Mouse (Mus musculus) embryonic facial prominence, embryonic 15.5 days (tissue): ENCODE results near the gene Asrgl1. TPM values are rescaled to one million over a fixed set of nuclear protein-coding genes. Genes with fewer than 3 reads are reported as not detected.

Source experiments
- ATAC-seq: fragments of 200-750 bp; cut with Nextera tagmentation; 2 replicates; pipeline ENCODE4 v1.8.0; 2017; ENCODE audit warnings: low read depth, moderate TSS enrichment; ENCODE audit not compliant: insufficient number of reproducible peaks, low FRiP score, low TSS enrichment
- H3K27ac ChIP-seq: fragments of 300-500 bp; sonication (generic); replicated peaks from 2 replicates; pipeline ENCODE4 v1.5.1; 2015; ENCODE audit warnings: mild to moderate bottlenecking, inconsistent platforms
- H3K27me3 ChIP-seq: fragments of 300-500 bp; sonication (generic); 2 replicates; pipeline ENCODE4 v1.6.1; 2015; ENCODE audit warnings: inconsistent platforms
- H3K36me3 ChIP-seq: fragments of 300-500 bp; sonication (generic); 2 replicates; pipeline ENCODE4 v1.6.1; 2015; ENCODE audit warnings: mild to moderate bottlenecking, inconsistent platforms
- H3K4me1 ChIP-seq: fragments of 300-500 bp; sonication (generic); 2 replicates; pipeline ENCODE4 v1.6.1; 2015; ENCODE audit warnings: inconsistent platforms
- H3K4me2 ChIP-seq: fragments of 300-500 bp; sonication (generic); replicated peaks from 2 replicates; pipeline ENCODE4 v1.6.1; 2015; ENCODE audit warnings: mild to moderate bottlenecking, inconsistent platforms
- H3K4me3 ChIP-seq: fragments of 300-500 bp; sonication (generic); replicated peaks from 2 replicates; pipeline ENCODE4 v1.5.1; 2015; ENCODE audit warnings: mild to moderate bottlenecking, inconsistent platforms
- H3K9ac ChIP-seq: fragments of 300-500 bp; sonication (generic); 2 replicates; pipeline ENCODE4 v1.6.1; 2015; ENCODE audit warnings: inconsistent platforms
- H3K9me3 ChIP-seq: fragments of 300-500 bp; sonication (generic); replicated peaks from 2 replicates; pipeline ENCODE4 v1.6.1; 2016; ENCODE audit warnings: inconsistent platforms
- WGBS: fragments of 180-500 bp; shearing (Covaris S2); methylation state at CpG from one replicate; pipeline ENCODE4 v1.1.7; 2015; 5-methylcytosine and 5-hydroxymethylcytosine counted together
- polyA plus RNA-seq: library from polyadenylated mRNA; unstranded; fragments of >200 nt; fragmentation: Nextera tagmentation; extraction: Ambion mirVana; gene quantifications from 2 replicates; pipeline ENCODE4 v1.2.1, GENCODE M21; 2015

The Asrgl1 gene
- polyA plus RNA-seq, 1 experiment from 2014 or later, result 14.1 TPM

GRCm38 (mm10) chr19:9069687-9070307 lies 65.6 kb downstream of the Asrgl1 start:
- no peak overlapping the region for H3K9ac ChIP-seq
- no peak for ATAC-seq
- 42% methylated on average over 8 of the region's 8 CpGs for WGBS
- no peaks in the 10 kb centered on the region for H3K36me3 ChIP-seq
- H3K4me1 ChIP-seq, result peaks cover 52% of the 10 kb centered on the region
- no peak overlapping the region for H3K4me3 ChIP-seq
- no peaks in the 10 kb centered on the region for H3K27me3 ChIP-seq
- no peaks in the 10 kb centered on the region for H3K9me3 ChIP-seq
- H3K4me2 ChIP-seq, result no peak overlapping the region
- H3K27ac ChIP-seq, result peak overlapping the region; percentile 88; the same call in 1 of the 2 replicates

- Histone ChIP-seq H3K27ac (no peak overlapping the region), H3K4me1 (peaks cover 37% of the 10 kb centered on the region), H3K9me3 (no peaks in the 10 kb centered on the region), H3K27me3 (no peaks in the 10 kb centered on the region), H3K4me2 (no peak overlapping the region), H3K36me3 (no peaks in the 10 kb centered on the region), H3K9ac (no peak overlapping the region), H3K4me3 (no peak overlapping the region)
- WGBS, result 68% methylated on average over 5 of the region's 5 CpGs
- no peak for ATAC-seq
Measured at GRCm38 (mm10) chr19:9067292-9067691, 68.1 kb downstream of the Asrgl1 start.

- H3K36me3 ChIP-seq, result no peaks in the 10 kb centered on the region
- peak; percentile 70 for ATAC-seq
- no peaks in the 10 kb centered on the region for H3K9me3 ChIP-seq
- H3K4me1 ChIP-seq, result peaks cover 23% of the 10 kb centered on the region
- H3K27me3 ChIP-seq, result no peaks in the 10 kb centered on the region
- no peak overlapping the region for H3K9ac ChIP-seq
- 44% methylated on average over 9 of the region's 9 CpGs for WGBS
- no peak overlapping the region for H3K4me3 ChIP-seq
- H3K4me2 ChIP-seq, result no peak overlapping the region
- peak overlapping the region; percentile 9 for H3K27ac ChIP-seq
Measured at GRCm38 (mm10) chr19:9065621-9066561, 69.5 kb downstream of the Asrgl1 start.

GRCm38 (mm10) chr19:9063831-9064230 lies 71.6 kb downstream of the Asrgl1 start:
- H3K9ac ChIP-seq, result no peak overlapping the region
- no peak for ATAC-seq
- H3K36me3 ChIP-seq, result no peaks in the 10 kb centered on the region
- H3K4me2 ChIP-seq, result no peak overlapping the region
- H3K27me3 ChIP-seq, result no peaks in the 10 kb centered on the region
- no peak overlapping the region for H3K4me3 ChIP-seq
- peaks cover 16% of the 10 kb centered on the region for H3K4me1 ChIP-seq
- no peak overlapping the region for H3K27ac ChIP-seq
- WGBS, result 89% methylated on average over 3 of the region's 3 CpGs
- H3K9me3 ChIP-seq, result no peaks in the 10 kb centered on the region

- no peak overlapping the region for H3K4me3 ChIP-seq
- no peaks in the 10 kb centered on the region for H3K36me3 ChIP-seq
- no peak overlapping the region for H3K27ac ChIP-seq
- no peak overlapping the region for H3K4me2 ChIP-seq
- H3K9ac ChIP-seq, result no peak overlapping the region
- H3K27me3 ChIP-seq, result no peaks in the 10 kb centered on the region
- H3K9me3 ChIP-seq, result no peaks in the 10 kb centered on the region
- ATAC-seq, result no peak
- peaks cover 16% of the 10 kb centered on the region for H3K4me1 ChIP-seq
- WGBS, result 80% methylated on average over 2 of the region's 2 CpGs
Measured at GRCm38 (mm10) chr19:9062822-9063221, 72.6 kb downstream of the Asrgl1 start.

GRCm38 (mm10) chr19:9061221-9061893 lies 74.1 kb downstream of the Asrgl1 start:
- no peak overlapping the region for H3K27ac ChIP-seq
- H3K4me1 ChIP-seq, result peaks cover 14% of the 10 kb centered on the region
- WGBS, result 91% methylated on average over 8 of the region's 8 CpGs
- no peak for ATAC-seq
- H3K9ac ChIP-seq, result no peak overlapping the region
- H3K9me3 ChIP-seq, result no peaks in the 10 kb centered on the region
- no peaks in the 10 kb centered on the region for H3K36me3 ChIP-seq
- H3K4me2 ChIP-seq, result no peak overlapping the region
- H3K27me3 ChIP-seq, result no peaks in the 10 kb centered on the region
- H3K4me3 ChIP-seq, result no peak overlapping the region

GRCm38 (mm10) chr19:9060103-9060502 lies 75.3 kb downstream of the Asrgl1 start:
- no peaks in the 10 kb centered on the region for H3K9me3 ChIP-seq
- H3K9ac ChIP-seq, result no peak overlapping the region
- no peak overlapping the region for H3K4me3 ChIP-seq
- H3K27ac ChIP-seq, result no peak overlapping the region; the same call in 1 of the 2 replicates
- no peaks in the 10 kb centered on the region for H3K27me3 ChIP-seq
- ATAC-seq, result no peak
- H3K36me3 ChIP-seq, result no peaks in the 10 kb centered on the region
- peaks cover 8% of the 10 kb centered on the region; the same call in 1 of the 2 replicates for H3K4me1 ChIP-seq
- 53% methylated on average over 4 of the region's 4 CpGs for WGBS
- no peak overlapping the region for H3K4me2 ChIP-seq

Other genes starting within 250 kb of the Asrgl1 start
- 82.8 and 84.2 TPM in 2 replicates for gene 1810009A15Rik, start 246.8 kb downstream of the Asrgl1 start, polyA plus RNA-seq
- gene Gm49416, start 246.7 kb downstream of the Asrgl1 start, polyA plus RNA-seq, result 0.24 TPM in 1 of 2 replicates, not detected in the other
- gene Ints5, start 242.6 kb downstream of the Asrgl1 start, polyA plus RNA-seq, result 42.7 and 45.8 TPM in 2 replicates
- 99.0 and 104 TPM in 2 replicates for gene Ganab, start 237.6 kb downstream of the Asrgl1 start, polyA plus RNA-seq
- 51.5 and 53.3 TPM in 2 replicates for gene B3gat3, start 215.3 kb downstream of the Asrgl1 start, polyA plus RNA-seq
- 4.2 and 4.5 TPM in 2 replicates for gene Rom1, start 206.3 kb downstream of the Asrgl1 start, polyA plus RNA-seq
- gene Eml3, start 206.1 kb downstream of the Asrgl1 start, polyA plus RNA-seq, result 41.3 and 43.1 TPM in 2 replicates
- gene Mta2, start 193.8 kb downstream of the Asrgl1 start, polyA plus RNA-seq, result 155 and 156 TPM in 2 replicates
- 31.0 and 32.8 TPM in 2 replicates for gene Tut1, start 181.8 kb downstream of the Asrgl1 start, polyA plus RNA-seq
- gene Eef1g, start 168.6 kb downstream of the Asrgl1 start, polyA plus RNA-seq, result 443 and 458 TPM in 2 replicates
- 71.9 and 92.4 TPM in 2 replicates for gene Ahnak, start 146.4 kb downstream of the Asrgl1 start, polyA plus RNA-seq
- 1.3 and 1.4 TPM in 2 replicates for gene Scgb1a1, start 47.7 kb downstream of the Asrgl1 start, polyA plus RNA-seq